Mouse (Mus musculus): ENCODE data around the gene 2610044O15Rik8. TPM values are rescaled to one million over a fixed set of nuclear protein-coding genes. Genes with fewer than 3 reads are reported as not detected.
A peak's percentile ranks its signal among the peaks of the same experiment; 100 is the strongest.

The 2610044O15Rik8 gene
- total RNA-seq (2021): 10 to 100 TPM; 16.8 to 22.2 TPM
- long read RNA-seq, experiment 1, partial matches to known transcripts: 0 of 12 reads
- long read RNA-seq, experiment 1, other reads (novel, unspliced or antisense): 4 of 12 reads
- long read RNA-seq, experiment 2, transcript 2610044O15Rik8-202 (4 exons, 2,337 nt): major isoform, 5 of 26 reads
- long read RNA-seq, experiment 2, partial matches to known transcripts: 2 of 26 reads
- long read RNA-seq, experiment 2, other reads (novel, unspliced or antisense): 11 of 26 reads

- peak; percentile 60 to 72 for DNase-seq (ENCODE audit: low spot score in 2 of 2)
Measured at GRCm38 (mm10) chr8:129234027-129234733, at the start of gene 2610044O15Rik8. Gene 2610044O15Rik8 (minus strand): TSS chr8:129234406.

GRCm38 (mm10) chr8:129265918-129266317 lies 31.7 kb upstream of the 2610044O15Rik8 start:
- DNase-seq (ENCODE audit: low spot score in 2 of 2): no peak

GRCm38 (mm10) chr8:129264296-129264695 lies 30.1 kb upstream of the 2610044O15Rik8 start:
- DNase-seq (ENCODE audit: low spot score in 2 of 2): no peak

GRCm38 (mm10) chr8:129263211-129263927 lies 29.2 kb upstream of the 2610044O15Rik8 start:
- DNase-seq (ENCODE audit: low spot score in 2 of 2): peak; percentile 27 to 47

- no peak for DNase-seq (ENCODE audit: low spot score in 2 of 2)
Measured at GRCm38 (mm10) chr8:129233664-129234026, 561 bp downstream of the 2610044O15Rik8 start.

Other genes starting within 250 kb of the 2610044O15Rik8 start
- gene Ccdc7a, start 168.9 kb downstream of the 2610044O15Rik8 start, total RNA-seq (2021): not detected
- not detected for gene Ccdc7b, start 167.3 kb downstream of the 2610044O15Rik8 start, total RNA-seq (2021)
- gene Gm10999, start 102.7 kb downstream of the 2610044O15Rik8 start, total RNA-seq (2021): not detected